Mouse (Mus musculus) hindbrain, postnatal 0 days (tissue): Measurements from ENCODE around the gene Ubtd2. TPM values are rescaled to one million over a fixed set of nuclear protein-coding genes. Genes with fewer than 3 reads are reported as not detected.

ENCODE experiments used
- ATAC-seq: fragments of 200-750 bp; cut with Nextera tagmentation; 2 replicates; pipeline ENCODE4 v1.8.0; 2017; ENCODE audit warnings: mild to moderate bottlenecking, moderate TSS enrichment, moderate library complexity
- DNase-seq: peaks from one replicate; pipeline ENCODE4 v3.0.0-alpha.2; 2015; ENCODE audit warnings: low spot score
- H3K27ac ChIP-seq: fragments of 300-500 bp; sonication (generic); 2 replicates; pipeline ENCODE4 v1.5.1; 2014; ENCODE audit warnings: mild to moderate bottlenecking
- H3K27me3 ChIP-seq: fragments of 300-500 bp; sonication (generic); 2 replicates; pipeline ENCODE4 v1.6.1; 2014; ENCODE audit warnings: low read length, mixed read lengths; ENCODE audit not compliant: insufficient read depth
- H3K36me3 ChIP-seq: fragments of 300-500 bp; sonication (generic); 2 replicates; pipeline ENCODE4 v1.6.1; 2014; ENCODE audit warnings: low read length, mixed read lengths; ENCODE audit not compliant: insufficient read depth
- H3K4me1 ChIP-seq: fragments of 300-500 bp; sonication (generic); 2 replicates; pipeline ENCODE4 v1.6.1; 2014; ENCODE audit warnings: antibody characterized with exemption, low read length, mixed read lengths; ENCODE audit not compliant: insufficient read depth
- H3K4me2 ChIP-seq: fragments of 300-500 bp; sonication (generic); 2 replicates; pipeline ENCODE4 v1.6.1; 2014; ENCODE audit warnings: low read depth, mild to moderate bottlenecking, low read length, moderate library complexity, mixed read lengths
- H3K4me3 ChIP-seq: fragments of 300-500 bp; sonication (generic); 2 replicates; pipeline ENCODE4 v1.5.1; 2014; ENCODE audit warnings: low read length
- H3K9ac ChIP-seq: fragments of 300-500 bp; sonication (generic); replicated peaks from 2 replicates; pipeline ENCODE4 v1.6.1; 2014; ENCODE audit warnings: mild to moderate bottlenecking, low read length, moderate library complexity, mixed read lengths
- H3K9me3 ChIP-seq: fragments of 300-500 bp; sonication (generic); 2 replicates; pipeline ENCODE4 v1.6.1; 2016; ENCODE audit warnings: low read length, mixed read lengths
- CTCF ChIP-seq: IDR thresholded peaks from 2 replicates; pipeline ENCODE4 v1.5.1; 2016; ENCODE audit warnings: antibody characterized with exemption, control low read depth, low read depth
- WGBS: fragments of 180-500 bp; shearing (Covaris S2); extraction: QIAGEN DNeasy Blood & Tissue Kit; methylation state at CpG from one replicate; pipeline ENCODE4 v1.1.7; 2014; 5-methylcytosine and 5-hydroxymethylcytosine counted together
- polyA plus RNA-seq: library from polyadenylated mRNA; unstranded; fragments of >200 nt; fragmentation: Nextera tagmentation; extraction: Ambion mirVana; gene quantifications from 2 replicates; pipeline ENCODE4 v1.2.1, GENCODE M21; 2015
- total RNA-seq: library from RNA; depleted of rRNA; stranded (reverse); fragments of >200 nt; gene quantifications from 2 replicates; pipeline ENCODE4 v1.2.3, GENCODE M21; 2014; rRNA removed

The Ubtd2 gene
- 47.4 and 53.8 TPM in 2 replicates for total RNA-seq
- polyA plus RNA-seq: 30.6 TPM in 2 replicates

DNA sequence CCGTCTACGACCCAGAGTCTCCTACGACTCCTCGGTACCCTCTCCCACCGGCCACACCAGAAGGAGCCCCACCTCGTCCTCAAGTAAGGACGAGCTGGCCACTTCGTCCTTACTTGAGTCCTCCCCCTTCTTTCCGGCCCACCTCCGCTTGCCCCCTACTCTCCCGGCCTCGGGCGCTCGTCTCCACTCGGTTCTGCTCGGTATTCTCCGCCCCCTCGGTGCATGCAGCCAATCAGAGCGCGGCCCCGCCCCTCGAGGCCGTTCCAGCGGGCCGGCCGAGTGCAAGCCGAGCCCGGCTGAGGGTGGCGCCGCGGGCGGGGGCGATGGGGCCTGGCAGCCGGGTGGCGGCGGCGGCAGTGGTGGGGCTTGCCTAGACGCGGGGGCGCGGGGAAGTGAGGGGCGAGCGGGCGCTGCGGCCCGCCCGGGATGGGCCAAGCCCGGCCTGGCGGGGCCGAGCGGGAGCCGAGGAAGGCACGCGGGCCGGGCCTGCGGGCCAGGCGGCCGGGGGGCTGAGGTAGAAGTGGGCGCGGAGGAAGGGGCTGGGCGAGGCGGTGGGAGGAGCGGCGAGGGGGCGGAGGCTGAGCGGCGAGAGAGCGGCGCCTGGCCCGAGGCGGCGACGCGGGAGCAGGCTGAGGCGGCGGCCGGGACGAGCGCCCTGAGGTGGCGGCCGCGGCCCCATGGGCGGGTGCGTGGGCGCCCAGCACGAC lies at the start of gene Ubtd2:
Gene Ubtd2 (plus strand): TSS at position 571 of the 707 bp plus-strand sequence.
- TF ChIP-seq CTCF: no peak
- peak within 1 kb of the TSS; percentile 73 for H3K9ac ChIP-seq
- no peaks in the 10 kb centered on the region for H3K27me3 ChIP-seq
- H3K4me2 ChIP-seq: peak within 1 kb of the TSS; percentile 72
- ATAC-seq: peak; percentile 99
- no peaks in the 10 kb centered on the region for H3K36me3 ChIP-seq
- no peaks in the 10 kb centered on the region for H3K4me1 ChIP-seq
- peak; percentile 98 for DNase-seq
- WGBS: 1% methylated on average over 58 of the region's 86 CpGs
- H3K4me3 ChIP-seq: peak within 1 kb of the TSS; percentile 86
- H3K9me3 ChIP-seq: no peaks in the 10 kb centered on the region
- peak within 1 kb of the TSS; percentile 94 for H3K27ac ChIP-seq

DNA sequence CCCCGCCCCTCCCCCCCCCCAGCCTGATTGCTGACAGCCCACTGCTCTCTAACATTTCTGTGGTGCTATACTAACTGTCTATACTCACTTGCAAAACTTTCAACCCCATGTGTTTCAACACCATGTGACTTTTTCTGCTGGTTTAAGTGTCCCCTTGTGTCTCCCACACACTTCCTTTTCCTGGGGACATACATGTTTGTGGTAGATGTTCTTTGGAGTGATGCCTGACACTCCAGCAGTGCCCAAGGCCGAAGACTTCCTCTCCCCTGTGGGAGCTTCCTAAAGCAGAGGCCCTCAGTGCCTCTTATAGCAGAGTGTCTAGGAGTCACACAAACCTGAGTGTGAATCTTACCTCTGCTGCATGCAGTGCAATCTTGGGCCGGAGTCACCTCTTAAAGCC lies 47.3 kb upstream of the Ubtd2 start:
- Histone ChIP-seq H3K4me3 (no peak overlapping the region), H3K9me3 (no peaks in the 10 kb centered on the region), H3K4me1 (no peaks in the 10 kb centered on the region; the same call in 1 of the 2 replicates), H3K9ac (no peak overlapping the region), H3K27ac (no peak overlapping the region), H3K27me3 (no peaks in the 10 kb centered on the region), H3K4me2 (no peak overlapping the region), H3K36me3 (peaks cover 5% of the 10 kb centered on the region; the same call in 1 of the 2 replicates)
- WGBS: 82% methylated on average over 2 of the region's 3 CpGs
- TF ChIP-seq CTCF: no peak
- no peak for ATAC-seq
- no peak for DNase-seq

DNA sequence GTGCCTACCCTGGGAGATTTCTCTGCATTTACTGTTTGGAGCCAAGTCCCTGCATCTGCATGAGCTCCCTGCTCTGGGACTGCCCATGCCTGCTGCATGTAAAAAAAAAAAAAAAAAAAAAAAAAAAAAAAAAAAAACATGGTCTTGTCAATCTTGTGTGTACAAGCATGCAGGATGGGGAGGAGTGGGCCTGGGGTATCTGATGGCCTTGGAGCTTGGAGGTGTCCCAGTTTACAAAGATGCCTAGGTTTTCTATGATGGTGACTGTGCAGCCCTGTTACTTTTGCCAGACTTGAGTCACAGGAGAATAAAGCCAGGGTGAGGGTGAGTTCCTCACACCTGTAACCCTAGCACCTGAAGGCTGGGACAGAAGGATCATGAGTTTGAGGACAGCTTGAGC lies 46.1 kb upstream of the Ubtd2 start:
- Histone ChIP-seq H3K4me2 (no peak overlapping the region), H3K9me3 (no peaks in the 10 kb centered on the region), H3K4me1 (no peaks in the 10 kb centered on the region; the same call in 1 of the 2 replicates), H3K4me3 (no peak overlapping the region), H3K27ac (no peak overlapping the region), H3K27me3 (no peaks in the 10 kb centered on the region), H3K9ac (no peak overlapping the region), H3K36me3 (peaks cover 11% of the 10 kb centered on the region; the same call in 1 of the 2 replicates)
- DNase-seq: no peak
- TF ChIP-seq CTCF: no peak
- ATAC-seq: no peak

DNA sequence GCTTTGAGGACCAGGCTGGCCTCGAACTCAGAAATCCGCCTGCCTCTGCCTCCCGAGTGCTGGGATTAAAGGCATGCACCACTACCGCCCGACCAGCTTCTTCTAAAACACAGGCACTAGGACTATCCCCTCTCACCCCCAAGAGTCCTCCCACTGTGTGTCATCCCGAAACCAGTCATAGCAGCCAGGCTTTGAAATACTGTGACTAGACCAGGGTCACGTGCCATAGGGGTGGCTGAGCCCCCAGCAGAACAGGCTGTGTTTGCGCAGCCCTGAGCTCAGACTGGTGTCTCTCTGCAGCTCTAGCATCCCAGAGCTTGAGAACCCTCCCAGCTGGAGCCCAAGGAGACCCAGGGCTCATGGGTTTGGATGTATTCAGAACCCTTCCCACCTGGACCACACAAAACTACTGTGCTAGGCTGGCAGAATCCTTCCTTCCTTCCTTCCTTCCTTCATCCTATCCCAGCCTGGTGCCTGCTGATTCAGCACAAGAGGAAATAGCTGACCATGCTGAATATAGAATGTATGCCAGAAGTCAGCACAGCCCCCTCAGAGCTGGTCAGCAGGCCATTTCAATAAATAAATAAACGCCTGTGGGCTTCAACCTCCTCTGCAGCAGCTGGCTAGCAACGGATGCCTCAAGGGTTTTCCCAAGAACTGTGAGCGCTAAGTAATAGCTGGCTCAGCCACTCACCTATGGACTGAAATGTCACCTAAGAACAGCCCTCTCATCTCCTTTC lies 45.2 kb upstream of the Ubtd2 start:
- 88% methylated on average over 11 of the region's 11 CpGs for WGBS
- Histone ChIP-seq H3K36me3 (peaks cover 17% of the 10 kb centered on the region; the same call in 1 of the 2 replicates), H3K9me3 (no peaks in the 10 kb centered on the region), H3K9ac (no peak overlapping the region), H3K4me1 (no peaks in the 10 kb centered on the region; the same call in 1 of the 2 replicates), H3K4me3 (no peak overlapping the region), H3K27ac (no peak overlapping the region), H3K4me2 (no peak overlapping the region), H3K27me3 (no peaks in the 10 kb centered on the region)
- ATAC-seq: no peak
- no peak for TF ChIP-seq CTCF
- no peak for DNase-seq

- Histone ChIP-seq H3K4me2 (no peak overlapping the region), H3K36me3 (peaks cover 50% of the 10 kb centered on the region), H3K9ac (no peak overlapping the region), H3K4me3 (no peak overlapping the region), H3K9me3 (no peaks in the 10 kb centered on the region), H3K4me1 (no peaks in the 10 kb centered on the region; the same call in 1 of the 2 replicates), H3K27ac (no peak overlapping the region), H3K27me3 (no peaks in the 10 kb centered on the region)
- ATAC-seq (no peak), DNase-seq (no peak)
- 86% methylated on average over 5 of the region's 5 CpGs for WGBS
- TF ChIP-seq CTCF: no peak
Observed at GRCm38 (mm10) chr11:32420001-32420400, 35.2 kb upstream of the Ubtd2 start.

- ATAC-seq (no peak), DNase-seq (peak; percentile 5)
- Histone ChIP-seq H3K27ac (no peak overlapping the region), H3K9me3 (no peaks in the 10 kb centered on the region), H3K9ac (no peak overlapping the region), H3K4me2 (no peak overlapping the region), H3K4me1 (no peaks in the 10 kb centered on the region; the same call in 1 of the 2 replicates), H3K27me3 (no peaks in the 10 kb centered on the region), H3K4me3 (no peak overlapping the region), H3K36me3 (peaks cover 26% of the 10 kb centered on the region)
- WGBS: 62% methylated on average over 12 of the region's 12 CpGs
- TF ChIP-seq CTCF: no peak
Observed at GRCm38 (mm10) chr11:32423311-32423710, 31.9 kb upstream of the Ubtd2 start.
